Mouse (Mus musculus): ENCODE measurements around the gene Tbx1.
"Not testable (repeated sequence)": the region's sequence is repeated elsewhere in the genome, so short reads cannot be mapped to it uniquely, and the experiment has no call there.

Gene Tbx1

DNA sequence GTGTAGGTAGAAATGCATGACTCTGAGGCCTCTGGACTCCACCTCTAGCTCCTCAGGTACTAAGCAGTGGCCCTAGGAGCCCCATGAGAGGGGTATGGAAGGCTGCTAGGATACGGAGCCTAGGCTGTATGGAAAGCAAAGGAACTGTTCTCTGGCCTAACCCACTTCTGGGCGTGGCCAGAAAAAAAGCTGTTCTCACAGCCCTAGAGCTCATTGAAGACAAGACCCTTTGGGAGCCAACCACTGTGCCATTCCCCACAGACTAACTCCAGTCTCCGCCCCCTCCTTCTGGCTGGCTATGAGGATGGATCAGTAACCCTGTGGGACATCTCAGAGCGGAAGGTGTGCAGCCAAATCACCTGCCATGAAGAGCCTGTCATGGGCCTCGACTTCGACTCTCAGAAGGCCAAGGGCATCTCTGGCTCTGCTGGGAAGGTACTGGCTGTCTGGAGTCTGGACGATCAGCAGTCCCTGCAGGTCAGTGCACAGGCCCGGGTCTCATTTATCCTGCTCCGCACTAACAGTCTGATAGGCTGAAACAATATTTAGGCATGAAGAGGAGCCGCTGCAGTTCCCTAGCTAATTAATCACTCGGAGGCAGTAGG lies 38.3 kb downstream of the Tbx1 start:
- DNase-seq (ENCODE audit: low read depth, low spot score): no peak

DNA sequence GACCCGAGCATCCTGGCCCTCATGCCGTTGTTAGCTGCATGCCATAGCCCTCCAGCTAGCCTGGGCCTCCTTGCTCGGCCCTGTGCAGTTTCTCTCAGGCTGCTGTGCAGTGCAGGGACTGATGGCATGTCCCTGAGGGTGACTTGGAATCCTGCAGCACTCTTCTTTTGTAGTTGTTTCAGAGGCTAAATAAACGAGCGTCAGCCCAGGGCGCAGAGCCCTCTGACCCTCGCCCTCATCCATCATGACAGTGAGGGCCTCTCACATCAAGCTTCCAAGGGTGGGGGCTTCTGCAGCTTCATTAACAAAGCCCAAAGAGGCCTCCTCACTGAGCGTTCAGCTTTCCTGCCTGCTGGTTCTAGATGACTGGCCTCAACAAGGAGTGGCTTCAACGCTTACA lies 38.9 kb downstream of the Tbx1 start:
- DNase-seq (ENCODE audit: low read depth, low spot score): no peak

DNA sequence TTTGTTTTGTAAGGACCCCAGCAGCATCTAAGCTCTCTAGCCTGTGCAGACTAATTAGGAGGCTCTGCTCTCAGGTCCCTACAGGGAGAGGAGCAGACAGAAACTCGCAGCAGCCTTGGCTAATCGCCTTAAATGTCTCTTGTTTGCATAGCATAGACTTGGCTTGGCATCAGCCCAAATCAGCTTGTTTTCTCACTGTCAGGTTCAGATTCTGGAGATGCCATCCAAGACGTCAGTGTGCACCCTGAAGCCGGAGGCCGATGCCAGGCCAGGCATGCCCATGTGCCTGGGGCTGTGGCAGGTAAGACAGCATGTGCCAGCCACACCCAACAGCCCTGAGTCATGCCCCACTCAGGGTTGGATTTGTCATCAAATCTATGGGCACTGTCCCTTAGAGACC lies 42.6 kb downstream of the Tbx1 start:
- DNase-seq (ENCODE audit: low read depth, low spot score): peak; percentile 37

DNA sequence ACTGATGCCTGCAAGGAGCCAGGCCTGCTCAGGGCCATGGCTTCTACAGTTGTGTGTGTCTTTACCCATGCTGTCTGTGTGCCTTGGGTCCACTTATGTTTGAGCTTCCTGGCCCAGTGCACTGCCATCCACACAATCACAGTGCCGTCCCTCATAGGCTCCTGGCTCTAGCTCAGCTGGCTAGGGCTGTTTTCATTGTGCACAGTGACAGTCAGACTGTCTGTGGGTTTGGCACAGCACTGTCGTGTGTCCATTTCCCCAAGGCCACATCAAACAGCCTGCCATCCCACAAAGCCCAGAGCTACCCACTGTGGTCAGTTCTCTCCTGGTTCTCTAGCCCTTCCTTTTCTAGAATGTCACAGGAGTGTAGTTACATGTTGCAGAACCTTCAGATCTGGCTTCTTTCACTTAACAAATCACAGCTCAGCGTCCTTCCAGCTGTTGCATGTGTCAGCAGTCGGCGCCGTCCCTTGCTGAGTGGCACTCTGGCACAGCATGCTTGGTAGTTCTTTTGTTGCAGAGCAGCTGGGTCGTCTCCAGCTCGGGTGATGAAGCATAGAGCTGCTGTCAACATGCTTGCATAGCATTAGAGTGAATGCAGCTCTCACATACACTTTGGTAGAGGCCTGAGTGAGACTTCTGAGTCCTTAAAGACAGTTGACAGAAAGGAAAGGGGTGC lies 47.2 kb downstream of the Tbx1 start:
- no peak for DNase-seq (ENCODE audit: low read depth, low spot score)

- no peak for DNase-seq (ENCODE audit: low read depth, low spot score)
These were observed 51.2 kb downstream of the Tbx1 start for GRCm38 (mm10) chr16:18539281-18539680.

- no peak for DNase-seq (ENCODE audit: low read depth, low spot score)
These were observed 53.0 kb downstream of the Tbx1 start for GRCm38 (mm10) chr16:18537407-18537990.

GRCm38 (mm10) chr16:18533061-18533460 lies 57.4 kb downstream of the Tbx1 start:
- not testable (repeated sequence) for DNase-seq (ENCODE audit: low read depth, low spot score)
